Mouse (Mus musculus) skeletal muscle tissue, adult 2 months (tissue): ENCODE results near the gene Mrpl48.

ENCODE experiments used
- DNase-seq: peaks from one replicate; pipeline ENCODE4 v3.0.0-alpha.2; 2012; ENCODE audit warnings: low read depth, low spot score

Gene Mrpl48

GRCm38 (mm10) chr7:100608130-100608741, at the start of gene Mrpl48:
Mrpl48 (minus strand) TSS chr7:100608301.
- peak; percentile 40 for DNase-seq

- no peak for DNase-seq
Observed at GRCm38 (mm10) chr7:100656739-100657138, 48.6 kb upstream of the Mrpl48 start.

GRCm38 (mm10) chr7:100654441-100654840, 46.3 kb upstream of the Mrpl48 start:
- no peak for DNase-seq

- DNase-seq = no peak
Observed at GRCm38 (mm10) chr7:100653480-100654266, 45.6 kb upstream of the Mrpl48 start.

GRCm38 (mm10) chr7:100651011-100651410, 42.9 kb upstream of the Mrpl48 start:
- DNase-seq = no peak

- no peak for DNase-seq
Observed at GRCm38 (mm10) chr7:100650421-100650820, 42.3 kb upstream of the Mrpl48 start.

GRCm38 (mm10) chr7:100649826-100650225, 41.7 kb upstream of the Mrpl48 start:
- no peak for DNase-seq

- DNase-seq = no peak
Observed at GRCm38 (mm10) chr7:100649095-100649494, 41.0 kb upstream of the Mrpl48 start.

GRCm38 (mm10) chr7:100645147-100645546, 37.0 kb upstream of the Mrpl48 start:
- peak; percentile 61 for DNase-seq

GRCm38 (mm10) chr7:100642413-100642812, 34.3 kb upstream of the Mrpl48 start:
- no peak for DNase-seq

- DNase-seq = no peak
Observed at GRCm38 (mm10) chr7:100637657-100638056, 29.6 kb upstream of the Mrpl48 start.

GRCm38 (mm10) chr7:100624538-100624937, 16.4 kb upstream of the Mrpl48 start:
- no peak for DNase-seq

- no peak for DNase-seq
Observed at GRCm38 (mm10) chr7:100622277-100622676, 14.2 kb upstream of the Mrpl48 start.

- no peak for DNase-seq
Observed at GRCm38 (mm10) chr7:100616121-100616857, 8.2 kb upstream of the Mrpl48 start.

GRCm38 (mm10) chr7:100608910-100609309, 809 bp upstream of the Mrpl48 start:
- no peak for DNase-seq

- DNase-seq = peak; percentile 99
Observed at GRCm38 (mm10) chr7:100607214-100608129, 629 bp downstream of the Mrpl48 start, which contains the start of gene Rab6a. Rab6a (plus strand) TSS chr7:100607410.

- DNase-seq = no peak
Observed at GRCm38 (mm10) chr7:100600211-100600610, 7.9 kb downstream of the Mrpl48 start.

- DNase-seq = no peak
Observed at GRCm38 (mm10) chr7:100593349-100593748, 14.8 kb downstream of the Mrpl48 start.

- DNase-seq = no peak
Observed at GRCm38 (mm10) chr7:100591522-100591852, 16.6 kb downstream of the Mrpl48 start.

GRCm38 (mm10) chr7:100590845-100591521, 17.1 kb downstream of the Mrpl48 start:
- peak; percentile 85 for DNase-seq

GRCm38 (mm10) chr7:100590504-100590844, 17.6 kb downstream of the Mrpl48 start:
- no peak for DNase-seq
